Mouse (Mus musculus) CD8-positive naive resting alpha-beta T cell, adult 2 months (primary cell): ENCODE measurements around the gene Hist1h2ac.
"Not testable (repeated sequence)": the region's sequence is repeated elsewhere in the genome, so short reads cannot be mapped to it uniquely, and the experiment has no call there.

ENCODE experiments used
- DNase-seq, 2 experiments: peaks; one replicate each; pipeline ENCODE4 v3.0.0; 2022; ENCODE audit warnings: low read depth in 2 of 2, low spot score in 2 of 2

Hist1h2ac gene

GRCm38 (mm10) chr13:23683755-23684281 lies at the start of gene Hist1h2ac, which contains the start of gene Hist1h2bc:
Hist1h2ac (minus strand) TSS chr13:23683948.
Hist1h2bc (plus strand) TSS chr13:23684199.
- DNase-seq, result peak; percentile 75 to 79

GRCm38 (mm10) chr13:23732156-23732804 lies 48.5 kb upstream of the Hist1h2ac start:
- peak in 1 of 2 experiments; percentile 34 for DNase-seq

GRCm38 (mm10) chr13:23730479-23730878 lies 46.7 kb upstream of the Hist1h2ac start:
- DNase-seq, result no peak

GRCm38 (mm10) chr13:23729706-23730105 lies 46.0 kb upstream of the Hist1h2ac start:
- DNase-seq, result no peak

- DNase-seq, result no peak
Observed at GRCm38 (mm10) chr13:23729192-23729525, 45.4 kb upstream of the Hist1h2ac start.

GRCm38 (mm10) chr13:23728472-23729191 lies 44.9 kb upstream of the Hist1h2ac start:
- no peak for DNase-seq

GRCm38 (mm10) chr13:23725213-23725612 lies 41.5 kb upstream of the Hist1h2ac start:
- DNase-seq, result no peak

- no peak for DNase-seq
Observed at GRCm38 (mm10) chr13:23724239-23724638, 40.5 kb upstream of the Hist1h2ac start.

GRCm38 (mm10) chr13:23717593-23718245 lies 34.0 kb upstream of the Hist1h2ac start:
- not testable (repeated sequence) for DNase-seq

GRCm38 (mm10) chr13:23717176-23717575 lies 33.4 kb upstream of the Hist1h2ac start:
- no peak for DNase-seq

GRCm38 (mm10) chr13:23716261-23717042 lies 32.7 kb upstream of the Hist1h2ac start:
- no peak for DNase-seq

GRCm38 (mm10) chr13:23710374-23711089 lies 26.8 kb upstream of the Hist1h2ac start, which contains the start of gene Hfe:
Hfe (minus strand) TSS chr13:23710854.
- peak; percentile 42 to 54 for DNase-seq

GRCm38 (mm10) chr13:23709714-23710373 lies 26.1 kb upstream of the Hist1h2ac start:
- no peak for DNase-seq

- no peak for DNase-seq
Observed at GRCm38 (mm10) chr13:23708654-23709053, 24.9 kb upstream of the Hist1h2ac start.

- no peak for DNase-seq
Observed at GRCm38 (mm10) chr13:23708041-23708440, 24.3 kb upstream of the Hist1h2ac start.

GRCm38 (mm10) chr13:23706771-23707170 lies 23.0 kb upstream of the Hist1h2ac start:
- no peak for DNase-seq

- DNase-seq, result no peak
Observed at GRCm38 (mm10) chr13:23705751-23706356, 22.1 kb upstream of the Hist1h2ac start.

- DNase-seq, result not testable (repeated sequence)
Observed at GRCm38 (mm10) chr13:23702801-23703200, 19.1 kb upstream of the Hist1h2ac start.

GRCm38 (mm10) chr13:23702220-23702619 lies 18.5 kb upstream of the Hist1h2ac start:
- no peak for DNase-seq
